Mouse (Mus musculus): ENCODE measurements around the gene Tmem189. TPM values are rescaled to one million over a fixed set of nuclear protein-coding genes. Genes with fewer than 3 reads are reported as not detected.

Gene Tmem189
- polyA plus RNA-seq, 1 experiment from 2014 or later = 30.4 TPM

GRCm38 (mm10) chr2:167605817-167606744, 83.5 kb downstream of the Tmem189 start:
- Histone ChIP-seq H3K27ac (peak overlapping the region; percentile 48; the same call in 1 of the 2 replicates), H3K36me3 (peaks cover 40% of the 10 kb centered on the region), H3K9ac (no peak overlapping the region), H3K4me2 (no peak overlapping the region), H3K4me1 (peaks cover 17% of the 10 kb centered on the region), H3K9me3 (replicated peaks) (no peaks in the 10 kb centered on the region), H3K4me3 (no peak overlapping the region), H3K27me3 (replicated peaks) (peaks cover 21% of the 10 kb centered on the region)
- WGBS (ENCODE audit: insufficient replicate concordance) = 69% methylated on average over 17 of the region's 17 CpGs
- ATAC-seq = peak; percentile 16; the same call in 1 of the 2 replicates

GRCm38 (mm10) chr2:167605178-167605794, 84.3 kb downstream of the Tmem189 start:
- 25% methylated on average over 11 of the region's 11 CpGs for WGBS (ENCODE audit: insufficient replicate concordance)
- peaks cover 22% of the 10 kb centered on the region for H3K27me3 ChIP-seq (replicated peaks)
- H3K9ac ChIP-seq = no peak overlapping the region
- H3K4me2 ChIP-seq = no peak overlapping the region
- peaks cover 16% of the 10 kb centered on the region for H3K4me1 ChIP-seq
- peak; percentile 64 for ATAC-seq
- no peak overlapping the region for H3K27ac ChIP-seq
- no peaks in the 10 kb centered on the region for H3K9me3 ChIP-seq (replicated peaks)
- no peak overlapping the region for H3K4me3 ChIP-seq
- H3K36me3 ChIP-seq = peaks cover 32% of the 10 kb centered on the region

GRCm38 (mm10) chr2:167602978-167603377, 86.6 kb downstream of the Tmem189 start:
- no peak overlapping the region for H3K4me2 ChIP-seq

GRCm38 (mm10) chr2:167602364-167602763, 87.3 kb downstream of the Tmem189 start:
- Histone ChIP-seq H3K4me1 (peaks cover 19% of the 10 kb centered on the region), H3K27me3 (replicated peaks) (peaks cover 25% of the 10 kb centered on the region), H3K4me3 (no peak overlapping the region), H3K27ac (no peak overlapping the region), H3K9me3 (replicated peaks) (no peaks in the 10 kb centered on the region), H3K36me3 (peaks cover 14% of the 10 kb centered on the region), H3K9ac (no peak overlapping the region), H3K4me2 (no peak overlapping the region)
- no peak for ATAC-seq
- WGBS (ENCODE audit: insufficient replicate concordance) = 55% methylated on average over 2 of the region's 2 CpGs

More at GRCm38 (mm10) chr2:167602978-167603377, 86.6 kb downstream of the Tmem189 start:
- no peak overlapping the region for H3K27ac ChIP-seq
- H3K4me3 ChIP-seq = no peak overlapping the region
- no peak for ATAC-seq
- H3K27me3 ChIP-seq (replicated peaks) = peaks cover 22% of the 10 kb centered on the region
- no peak overlapping the region for H3K9ac ChIP-seq
- H3K36me3 ChIP-seq = peaks cover 18% of the 10 kb centered on the region
- H3K9me3 ChIP-seq (replicated peaks) = no peaks in the 10 kb centered on the region
- 34% methylated on average over 5 of the region's 5 CpGs for WGBS (ENCODE audit: insufficient replicate concordance)
- peaks cover 16% of the 10 kb centered on the region for H3K4me1 ChIP-seq

GRCm38 (mm10) chr2:167600481-167600995, 89.1 kb downstream of the Tmem189 start:
- WGBS (ENCODE audit: insufficient replicate concordance) = 63% methylated on average over 8 of the region's 8 CpGs
- no peak for ATAC-seq

GRCm38 (mm10) chr2:167599917-167600316, 89.7 kb downstream of the Tmem189 start:
- Histone ChIP-seq H3K27ac (no peak overlapping the region), H3K4me1 (peaks cover 15% of the 10 kb centered on the region)

More at GRCm38 (mm10) chr2:167600481-167600995, 89.1 kb downstream of the Tmem189 start:
- no peaks in the 10 kb centered on the region for H3K36me3 ChIP-seq
- H3K27ac ChIP-seq = no peak overlapping the region
- H3K9me3 ChIP-seq (replicated peaks) = no peaks in the 10 kb centered on the region
- no peak overlapping the region for H3K4me3 ChIP-seq
- H3K4me2 ChIP-seq = no peak overlapping the region
- H3K4me1 ChIP-seq = peaks cover 21% of the 10 kb centered on the region
- H3K27me3 ChIP-seq (replicated peaks) = peaks cover 37% of the 10 kb centered on the region
- H3K9ac ChIP-seq = no peak overlapping the region

GRCm38 (mm10) chr2:167599195-167599594, 90.4 kb downstream of the Tmem189 start:
- no peaks in the 10 kb centered on the region for H3K36me3 ChIP-seq
- H3K9ac ChIP-seq = no peak overlapping the region
- H3K27ac ChIP-seq = no peak overlapping the region
- no peak for ATAC-seq
- H3K4me2 ChIP-seq = no peak overlapping the region
- no peak overlapping the region for H3K4me3 ChIP-seq
- 74% methylated on average over 5 of the region's 5 CpGs for WGBS (ENCODE audit: insufficient replicate concordance)
- no peaks in the 10 kb centered on the region for H3K9me3 ChIP-seq (replicated peaks)
- peaks cover 14% of the 10 kb centered on the region for H3K4me1 ChIP-seq
- peaks cover 32% of the 10 kb centered on the region for H3K27me3 ChIP-seq (replicated peaks)

More at GRCm38 (mm10) chr2:167599917-167600316, 89.7 kb downstream of the Tmem189 start:
- WGBS (ENCODE audit: insufficient replicate concordance) = 59% methylated on average over 6 of the region's 6 CpGs
- H3K4me2 ChIP-seq = no peak overlapping the region
- no peaks in the 10 kb centered on the region for H3K36me3 ChIP-seq
- ATAC-seq = no peak
- peaks cover 37% of the 10 kb centered on the region for H3K27me3 ChIP-seq (replicated peaks)
- no peak overlapping the region for H3K4me3 ChIP-seq
- no peak overlapping the region for H3K9ac ChIP-seq
- H3K9me3 ChIP-seq (replicated peaks) = no peaks in the 10 kb centered on the region

- Histone ChIP-seq H3K27me3 (replicated peaks) (peaks cover 27% of the 10 kb centered on the region), H3K9ac (no peak overlapping the region; the same call in 1 of the 2 replicates), H3K4me3 (peak overlapping the region; percentile 2; the same call in 1 of the 2 replicates), H3K4me1 (peaks cover 12% of the 10 kb centered on the region), H3K9me3 (replicated peaks) (no peaks in the 10 kb centered on the region), H3K4me2 (peak overlapping the region; percentile 43), H3K27ac (peak overlapping the region; percentile 57; the same call in 1 of the 2 replicates), H3K36me3 (no peaks in the 10 kb centered on the region)
- ATAC-seq = peak; percentile 11; the same call in 1 of the 2 replicates
- WGBS (ENCODE audit: insufficient replicate concordance) = 46% methylated on average over 39 of the region's 40 CpGs
These were observed 92.0 kb downstream of the Tmem189 start for GRCm38 (mm10) chr2:167597492-167598186.

- Histone ChIP-seq H3K4me1 (peaks cover 12% of the 10 kb centered on the region), H3K9ac (peak overlapping the region; percentile 1; the same call in 1 of the 2 replicates), H3K27me3 (replicated peaks) (peaks cover 20% of the 10 kb centered on the region), H3K36me3 (no peaks in the 10 kb centered on the region), H3K4me3 (peak overlapping the region; percentile 2; the same call in 1 of the 2 replicates), H3K9me3 (replicated peaks) (no peaks in the 10 kb centered on the region), H3K4me2 (peak overlapping the region; percentile 43), H3K27ac (peak overlapping the region; percentile 57; the same call in 1 of the 2 replicates)
- WGBS (ENCODE audit: insufficient replicate concordance) = 52% methylated on average over 27 of the region's 27 CpGs
- peak; percentile 13; the same call in 1 of the 2 replicates for ATAC-seq
These were observed 92.7 kb downstream of the Tmem189 start for GRCm38 (mm10) chr2:167596726-167597491.

- H3K27me3 ChIP-seq (replicated peaks) = peaks cover 18% of the 10 kb centered on the region
- WGBS (ENCODE audit: insufficient replicate concordance) = 33% methylated on average over 3 of the region's 4 CpGs
- no peak for ATAC-seq
- H3K9me3 ChIP-seq (replicated peaks) = no peaks in the 10 kb centered on the region
- H3K27ac ChIP-seq = no peak overlapping the region; the same call in 1 of the 2 replicates
- H3K4me2 ChIP-seq = no peak overlapping the region
- peaks cover 12% of the 10 kb centered on the region for H3K4me1 ChIP-seq
- H3K36me3 ChIP-seq = no peaks in the 10 kb centered on the region
- no peak overlapping the region for H3K9ac ChIP-seq
- H3K4me3 ChIP-seq = no peak overlapping the region
These were observed 93.4 kb downstream of the Tmem189 start for GRCm38 (mm10) chr2:167596262-167596661.
